Mouse (Mus musculus) erythroblast, embryonic 14.5 days (primary cell): Measurements from ENCODE around the gene Msi2.

Experiments
- GATA1 ChIP-seq: IDR thresholded peaks from 2 replicates; pipeline ENCODE4 v1.6.1; 2012; ENCODE audit warnings: low read length, inconsistent platforms, mixed read lengths
- TAL1 ChIP-seq: IDR thresholded peaks from 3 replicates; pipeline ENCODE4 v1.6.1; 2012; ENCODE audit warnings: low read length, inconsistent platforms, mixed read lengths

GRCm38 (mm10) chr11:88485987-88486386 lies 232.3 kb downstream of the Msi2 start:
- TF ChIP-seq GATA1 (no peak), TAL1 (no peak)
